Mouse (Mus musculus) layer of hippocampus, postnatal 25 days (tissue): ENCODE data around the gene A830031A19Rik. TPM values are rescaled to one million over a fixed set of nuclear protein-coding genes. Genes with fewer than 3 reads are reported as not detected.

Experiments used
- DNase-seq, 2 experiments: peaks; one replicate each; pipeline ENCODE4 v3.0.0; 2022; ENCODE audit warnings: mixed read lengths in 2 of 2, low spot score in 1 of 2; ENCODE audit errors: extremely low spot score in 1 of 2
- total RNA-seq, 2 experiments: library from RNA; stranded (reverse); gene quantifications; 2 replicates each; pipeline ENCODE4 v1.2.3; 2021

A830031A19Rik gene
- total RNA-seq, 2 experiments from 2014 or later = 0.37 to 1.7 TPM

DNA sequence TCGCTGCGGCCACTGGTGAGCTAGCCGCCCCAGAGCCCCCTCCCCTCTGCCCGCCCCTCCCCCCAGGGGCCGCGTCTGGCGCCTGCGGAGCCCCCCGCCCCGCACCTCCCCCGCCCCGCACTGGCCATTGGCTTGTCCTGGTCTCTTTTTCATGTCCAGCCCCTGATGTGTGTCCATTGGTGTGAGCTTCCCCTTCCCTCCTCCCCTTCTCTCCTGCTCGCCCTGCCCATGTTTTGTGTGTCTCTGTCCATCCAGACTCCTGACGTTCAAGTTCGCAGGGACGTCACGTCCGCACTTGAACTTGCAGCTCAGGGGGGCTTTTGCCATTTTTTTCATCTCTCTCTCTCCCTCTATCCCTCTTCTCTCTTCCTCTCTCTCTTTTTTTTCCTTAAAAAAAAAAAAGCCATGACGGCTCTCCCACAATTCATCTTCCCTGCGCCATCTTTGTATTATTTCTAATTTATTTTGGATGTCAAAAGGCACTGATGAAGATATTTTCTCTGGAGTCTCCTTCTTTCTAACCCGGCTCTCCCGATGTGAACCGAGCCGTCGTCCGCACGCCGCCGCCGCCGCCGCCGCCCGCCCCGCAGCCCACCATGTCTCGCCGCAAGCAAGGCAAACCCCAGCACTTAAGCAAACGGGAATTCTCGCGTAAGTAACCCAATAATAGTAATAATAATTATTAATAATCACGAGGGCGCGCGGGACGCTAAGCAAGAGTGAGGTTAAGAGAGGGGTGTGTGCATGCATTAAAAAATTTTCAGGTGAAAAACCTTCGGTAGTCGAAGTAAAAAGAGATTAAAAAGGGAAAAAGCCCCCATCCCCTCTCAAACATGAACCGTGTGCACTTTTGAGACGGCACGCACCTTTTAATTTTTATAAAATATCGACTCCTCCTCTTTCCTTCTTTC is 3.2 kb upstream of the A830031A19Rik start, which contains the start of gene Bcl11a:
Bcl11a (plus strand) TSS at position 262 of the 911 bp plus-strand sequence.
- DNase-seq = no peak

DNA sequence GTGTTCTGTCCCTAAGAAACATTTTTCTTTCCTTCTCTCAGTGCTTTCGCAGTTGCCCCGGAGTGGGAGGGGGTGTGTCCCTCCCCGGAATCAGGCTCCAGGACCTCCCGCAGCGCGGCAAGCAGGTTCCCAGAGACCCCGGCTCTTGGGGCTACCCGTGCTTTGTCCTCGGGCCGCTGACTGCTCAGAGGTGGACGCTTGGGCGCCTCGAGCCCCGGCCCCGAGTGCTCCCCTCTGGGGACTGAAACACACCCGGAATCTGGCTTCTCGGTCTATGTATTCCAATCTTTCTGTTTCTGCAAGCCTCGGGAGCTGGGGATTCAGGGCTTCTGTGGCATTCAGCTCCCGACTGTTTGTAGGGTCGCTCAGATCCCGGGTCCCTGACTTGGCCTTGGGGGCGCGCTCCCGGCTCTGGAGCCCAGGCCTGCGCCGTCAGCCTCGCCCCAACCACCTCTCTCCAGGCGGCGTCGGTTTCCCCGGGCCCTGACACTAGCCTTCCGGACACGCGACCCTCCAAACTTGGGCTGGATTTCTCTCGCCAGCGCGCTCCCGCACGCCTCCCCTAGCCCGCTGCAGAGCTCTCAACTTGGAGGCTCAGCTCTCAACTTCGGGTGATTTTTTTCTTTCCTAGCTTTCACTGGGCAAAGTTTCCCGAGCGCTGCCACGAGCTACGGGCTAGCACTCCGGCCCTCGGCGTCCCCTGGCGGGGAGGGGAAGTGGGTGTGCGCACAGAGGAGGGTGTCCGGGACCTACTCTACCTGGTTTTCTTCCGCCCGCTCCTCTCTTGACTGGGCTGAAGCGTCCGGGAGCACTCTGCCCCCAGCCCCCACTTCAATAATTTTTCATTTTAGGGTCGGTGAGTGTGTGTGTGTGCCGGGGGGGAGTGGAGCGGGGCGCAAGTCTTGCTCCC is 2.2 kb upstream of the A830031A19Rik start:
- no peak for DNase-seq

DNA sequence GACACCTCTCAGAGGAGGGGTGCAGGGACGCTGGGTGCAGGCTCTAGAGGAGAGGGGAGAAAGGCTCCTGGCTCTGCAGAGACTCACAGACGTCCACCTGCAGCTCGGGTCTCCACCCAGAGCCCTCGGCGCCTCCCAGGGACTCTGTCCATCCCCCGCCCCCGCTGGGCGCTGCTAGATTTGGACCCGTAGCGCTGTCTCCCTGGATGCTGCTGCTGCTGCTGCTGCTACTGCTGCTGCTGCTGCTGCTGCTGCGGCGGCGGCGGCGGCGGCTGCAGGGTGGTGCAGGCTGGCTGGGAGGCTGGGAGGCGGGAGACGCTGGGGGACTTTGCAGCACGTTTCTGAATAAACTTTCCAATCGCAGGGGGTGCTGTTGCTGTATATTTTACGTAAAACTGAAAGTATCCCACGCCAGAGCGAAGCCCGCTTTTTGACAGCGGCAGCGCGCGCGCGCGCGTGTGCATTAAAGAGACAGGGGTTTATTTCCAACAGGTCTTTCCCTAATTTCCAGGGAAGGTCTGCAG is 1.3 kb upstream of the A830031A19Rik start:
- DNase-seq = peak; percentile 63 to 68

DNA sequence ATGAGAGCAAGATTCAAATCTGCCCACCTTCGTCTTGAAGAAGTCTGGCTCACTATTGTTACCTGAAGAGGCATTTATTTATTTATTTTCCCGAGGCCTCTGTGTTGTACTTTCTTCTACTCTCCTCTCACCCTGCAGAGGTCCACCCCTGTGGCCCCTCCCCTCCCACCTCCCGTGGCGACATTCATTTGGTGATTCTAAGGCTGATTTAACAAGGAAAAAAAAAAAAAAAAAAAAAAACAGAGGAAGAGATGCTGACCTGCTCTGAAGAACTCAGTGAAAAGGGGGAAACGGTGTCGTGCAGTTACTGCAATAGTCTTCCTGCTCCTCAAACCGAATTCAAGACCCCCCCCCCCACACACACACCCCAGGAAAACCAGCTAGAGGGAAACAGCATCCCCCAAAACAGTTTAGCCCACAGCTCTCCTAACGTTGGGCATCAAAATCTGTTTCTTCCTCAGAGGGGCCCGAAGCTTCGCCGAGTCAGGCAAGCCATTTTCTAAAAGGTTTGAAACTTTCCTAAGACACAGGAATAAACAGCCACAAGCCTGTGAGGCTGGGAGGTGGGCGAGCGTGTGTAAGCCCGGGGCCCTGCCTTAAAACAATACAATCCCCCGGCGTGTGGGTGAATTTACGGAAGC is 752 bp upstream of the A830031A19Rik start:
- no peak for DNase-seq

GRCm38 (mm10) chr11:24074021-24074591 is 748 bp downstream of the A830031A19Rik start:
- DNase-seq = no peak

GRCm38 (mm10) chr11:24065313-24065712 is 9.5 kb downstream of the A830031A19Rik start:
- no peak for DNase-seq

- DNase-seq = no peak
These were observed 10.6 kb downstream of the A830031A19Rik start for GRCm38 (mm10) chr11:24064221-24064620.

DNA sequence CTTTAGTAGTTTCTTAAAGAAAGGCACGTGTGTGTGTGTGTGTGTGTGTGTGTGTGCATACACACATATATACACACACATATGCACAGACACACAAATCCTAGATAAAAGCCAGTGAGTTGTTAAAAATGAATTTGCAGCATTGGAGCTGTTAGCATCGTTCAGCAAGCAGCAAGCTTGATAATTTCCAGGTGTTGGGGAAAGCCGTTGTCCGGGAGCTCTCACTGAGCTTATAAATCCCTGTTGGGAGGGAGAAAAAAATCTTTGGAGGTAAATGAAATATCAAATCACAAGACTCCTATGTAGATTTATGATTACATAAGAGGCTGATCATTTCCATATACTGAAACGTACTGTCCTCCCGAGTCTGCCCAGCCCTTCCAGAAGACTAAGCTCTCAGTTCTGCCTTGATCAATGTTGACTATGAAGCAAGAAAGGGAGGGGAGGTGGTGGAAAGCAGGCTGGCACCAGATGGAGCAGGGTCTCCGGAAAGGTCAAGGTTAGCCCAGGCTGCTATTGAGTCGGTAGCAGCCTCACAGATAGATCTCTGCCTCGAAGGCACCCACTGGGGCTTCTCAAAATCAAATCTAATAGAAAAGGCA is 12.3 kb downstream of the A830031A19Rik start:
- DNase-seq = no peak

DNA sequence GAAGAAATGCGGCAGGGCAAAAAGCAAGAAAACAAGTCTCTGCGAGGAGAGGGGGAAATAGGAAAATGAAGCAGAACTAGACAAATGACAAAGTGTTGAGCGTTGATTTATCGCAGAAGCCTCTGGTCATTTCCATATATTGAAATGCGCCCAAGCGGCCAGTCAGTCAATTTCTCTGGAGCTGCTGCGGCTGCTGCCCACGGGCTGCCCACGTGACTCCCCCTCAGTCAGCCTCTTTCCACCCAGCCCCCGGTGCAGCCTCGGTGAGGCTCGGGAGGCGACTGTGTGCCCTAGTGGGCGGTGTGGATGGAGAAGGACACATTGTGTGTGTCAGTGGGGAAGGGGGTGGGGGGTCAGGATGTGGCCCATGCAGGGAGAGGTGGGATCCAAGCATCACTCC is 13.0 kb downstream of the A830031A19Rik start:
- DNase-seq = no peak

- no peak for DNase-seq
These were observed 14.4 kb downstream of the A830031A19Rik start for GRCm38 (mm10) chr11:24060428-24060827.

- no peak for DNase-seq
These were observed 15.7 kb downstream of the A830031A19Rik start for GRCm38 (mm10) chr11:24059137-24059536.

GRCm38 (mm10) chr11:24052882-24053281 is 22.0 kb downstream of the A830031A19Rik start:
- no peak for DNase-seq

- DNase-seq = no peak
These were observed 24.7 kb downstream of the A830031A19Rik start for GRCm38 (mm10) chr11:24050032-24050757.

DNA sequence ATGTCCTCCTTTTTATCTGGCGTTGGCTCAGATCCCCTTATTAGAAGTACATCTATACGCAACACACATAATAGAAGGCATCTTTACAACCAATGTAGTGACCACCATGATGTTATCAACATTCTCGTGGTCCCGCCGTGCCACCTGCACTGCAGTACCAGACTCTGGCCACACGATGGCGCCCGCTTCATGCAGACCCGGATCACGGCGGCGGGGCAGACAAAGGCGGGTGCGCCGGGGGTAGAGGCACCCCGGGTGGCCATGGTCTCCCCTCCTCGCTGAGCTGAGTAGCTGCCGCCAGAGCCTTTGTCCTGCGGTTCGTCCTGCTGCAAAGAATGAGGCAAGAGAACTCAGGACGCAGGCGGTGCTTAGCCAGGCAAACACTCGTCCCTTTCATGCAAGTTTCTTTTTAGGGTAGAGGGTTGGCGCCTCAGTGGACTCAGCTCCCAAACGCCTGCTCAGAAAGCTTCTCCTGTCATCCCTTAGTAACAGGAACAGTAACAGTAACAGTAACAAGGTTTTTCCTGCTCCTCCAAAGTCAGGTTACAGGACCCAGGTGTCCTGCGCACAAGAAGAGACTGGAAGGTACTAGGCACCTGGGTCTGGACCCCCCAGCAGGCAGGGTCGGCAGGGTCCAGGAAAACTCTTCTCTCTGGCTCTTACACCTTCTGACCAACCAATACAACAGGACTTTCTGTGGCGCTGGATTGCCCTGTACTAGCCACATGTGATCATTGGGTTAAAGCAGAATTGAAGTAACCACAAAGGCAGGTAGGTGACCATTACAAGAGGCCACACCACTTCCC is 25.4 kb downstream of the A830031A19Rik start:
- peak; percentile 82 to 94 for DNase-seq

GRCm38 (mm10) chr11:24044025-24044424 is 30.8 kb downstream of the A830031A19Rik start:
- DNase-seq = no peak

DNA sequence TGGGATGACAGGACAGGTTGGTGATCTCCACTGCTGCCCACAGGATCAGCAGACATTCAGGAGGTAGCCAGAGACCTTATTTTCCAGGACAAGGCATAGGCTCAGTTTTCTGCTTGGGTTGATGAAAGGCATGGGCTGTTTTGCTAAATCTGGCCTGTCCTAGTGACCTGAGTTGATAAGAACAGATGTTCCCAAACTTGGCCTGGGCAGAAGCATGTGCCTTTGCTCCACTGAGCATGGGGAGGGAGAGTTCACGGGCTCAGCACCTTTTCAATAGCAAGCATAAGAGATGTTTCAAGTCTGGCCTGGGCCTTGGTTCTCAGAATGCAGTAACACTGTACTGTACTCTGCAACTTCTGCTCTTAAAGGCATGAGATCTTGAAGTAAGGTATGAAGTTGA is 54.1 kb downstream of the A830031A19Rik start:
- no peak for DNase-seq

DNA sequence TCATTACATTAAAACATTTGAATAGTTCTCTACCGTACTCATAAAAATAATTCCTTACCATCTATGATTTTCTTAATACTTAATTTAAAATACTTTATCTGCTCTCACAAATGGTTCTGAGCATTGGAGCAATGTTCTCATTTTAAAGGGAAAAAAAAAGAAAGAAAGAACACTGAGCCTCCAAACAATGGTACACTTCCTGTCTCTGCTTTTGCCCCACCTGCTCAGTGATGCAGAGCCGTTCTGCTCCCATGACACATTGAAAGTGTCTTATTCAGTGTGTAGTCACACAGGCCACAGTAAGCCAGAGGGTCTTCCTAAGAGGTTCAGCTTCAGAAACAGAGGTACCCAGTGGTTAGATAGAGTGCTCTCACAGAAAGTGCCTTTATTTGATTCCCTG is 56.1 kb downstream of the A830031A19Rik start:
- DNase-seq = no peak

DNA sequence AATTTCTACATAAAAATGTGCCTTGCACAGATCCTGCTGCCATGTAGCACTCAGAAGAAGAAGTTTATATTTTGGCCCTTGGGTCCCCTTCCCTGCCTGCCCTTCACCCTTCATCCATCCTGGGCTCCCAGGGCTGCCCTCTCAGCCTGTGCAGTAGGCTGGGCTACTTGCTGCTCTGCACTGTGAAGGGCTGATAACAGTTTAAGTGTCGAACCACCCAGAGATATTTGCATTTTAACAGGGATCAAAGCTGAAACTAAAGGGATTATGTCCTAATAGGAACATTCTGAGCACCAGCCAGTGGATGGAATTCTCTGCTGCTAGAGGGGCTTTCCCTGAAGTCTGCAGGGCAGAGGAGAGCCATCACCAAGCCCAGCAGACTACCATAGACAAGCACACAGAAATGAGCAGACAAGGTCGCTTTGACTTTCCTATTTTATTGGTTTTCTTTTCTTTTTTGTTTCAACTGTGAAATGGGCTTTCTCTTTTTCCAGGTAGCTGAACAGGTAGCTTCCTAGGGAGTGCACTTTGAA is 58.1 kb downstream of the A830031A19Rik start:
- DNase-seq = no peak
